ENCODE assay signal across 8 mouse cellular contexts in genomic region chr11:72410521-72411092, GRCm38 (mm10). TPM values are rescaled to one million over a fixed set of nuclear protein-coding genes. Genes with fewer than 3 reads are reported as not detected.
DNase-seq lines count a peak whose midpoint lies in the region; ATAC-seq and TF ChIP-seq lines count a peak whose summit lies in the region.

No protein-coding gene starts in this region.

- peak overlapping the region; percentile 89 for H3K27ac ChIP-seq in heart, embryonic 16.5 days (ENCODE audit: low read length)
- no peak overlapping the region for H3K27ac ChIP-seq in limb, embryonic 11.5 days (replicated peaks; ENCODE audit: low read depth, low read length)

- no peak for TF ChIP-seq CTCF in lung, adult 2 months (IDR thresholded peaks at IDR 0.05; ENCODE audit: insufficient read depth, low read length)

- H3K4me3 ChIP-seq in lung, adult 2 months (replicated peaks; ENCODE audit: extremely low read depth, low read depth, low read length): peak overlapping the region; percentile 83
- peak overlapping the region; percentile 80 for H3K4me3 ChIP-seq in heart, embryonic 16.5 days (ENCODE audit: low read length)
- peak overlapping the region; percentile 70 for H3K4me3 ChIP-seq in limb, embryonic 11.5 days (ENCODE audit: low read depth, low read length)

- no peak for TF ChIP-seq POLR2A in lung, adult 2 months (IDR thresholded peaks at IDR 0.05; ENCODE audit: borderline replicate concordance, extremely low read depth, low read depth, low read length)

- H3K9ac ChIP-seq in heart, embryonic 16.5 days (ENCODE audit: low read length): peak overlapping the region; percentile 90
- no peak overlapping the region for H3K9ac ChIP-seq in limb, embryonic 11.5 days (ENCODE audit: low read length)

- no peaks in the 10 kb centered on the region for H3K27me3 ChIP-seq in heart, embryonic 16.5 days (ENCODE audit: control insufficient read depth, insufficient read depth, low read length)
- peaks cover 4% of the 10 kb centered on the region; the same call in 1 of the 2 replicates for H3K27me3 ChIP-seq in limb, embryonic 11.5 days (ENCODE audit: control insufficient read depth, insufficient read depth, low read length)

- H3K4me2 ChIP-seq in heart, embryonic 16.5 days (ENCODE audit: low read depth, low read length): peak overlapping the region; percentile 91
- H3K4me2 ChIP-seq in limb, embryonic 11.5 days (ENCODE audit: low read depth, severe bottlenecking): peak overlapping the region; percentile 97

- no peak for DNase-seq in lung, adult 2 months
- DNase-seq in lung, adult 18-20 months: no peak
- peak; percentile 37 for DNase-seq in limb, embryonic 11.5 days (ENCODE audit: low spot score)
- peak; percentile 51 for DNase-seq in retina, postnatal 1 day
- DNase-seq in right cerebral cortex, postnatal 36 days (ENCODE audit: low spot score in 2 of 2): no peak
- DNase-seq in gastrocnemius, postnatal 4 days (ENCODE audit: low spot score in 2 of 2): no peak

- no peaks in the 10 kb centered on the region for H3K36me3 ChIP-seq in heart, embryonic 16.5 days (ENCODE audit: control insufficient read depth, insufficient read depth)
- H3K36me3 ChIP-seq in limb, embryonic 11.5 days (ENCODE audit: control insufficient read depth, insufficient read depth, low read length): no peaks in the 10 kb centered on the region

- H3K9me3 ChIP-seq in heart, embryonic 16.5 days (replicated peaks; ENCODE audit: control insufficient read depth, low read length): no peaks in the 10 kb centered on the region
- no peaks in the 10 kb centered on the region for H3K9me3 ChIP-seq in limb, embryonic 11.5 days (ENCODE audit: control insufficient read depth, low read length)

- ATAC-seq in heart, embryonic 16.5 days (replicated peaks; ENCODE audit: extremely low read depth, insufficient read depth, low FRiP score): no peak
- ATAC-seq in limb, embryonic 11.5 days (ENCODE audit: insufficient number of reproducible peaks, low FRiP score, low TSS enrichment, low read depth): no peak
- no peak for ATAC-seq in erythroid progenitor cell, adult 5-6 weeks (replicated peaks; ENCODE audit: low FRiP score, poor library complexity, severe bottlenecking)

- 6% methylated on average over 25 of the region's 25 CpGs for WGBS in lung, adult 2 months
- WGBS in heart, embryonic 16.5 days: 1% methylated on average over 25 of the region's 25 CpGs
- WGBS in limb, embryonic 11.5 days: 2% methylated on average over 25 of the region's 25 CpGs

- peaks cover 2% of the 10 kb centered on the region; the same call in 1 of the 2 replicates for H3K4me1 ChIP-seq in lung, adult 2 months (ENCODE audit: control insufficient read depth, insufficient read depth, low read length)
- H3K4me1 ChIP-seq in heart, embryonic 16.5 days (ENCODE audit: control insufficient read depth, insufficient read depth, low read length): peaks cover 79% of the 10 kb centered on the region
- peaks cover 10% of the 10 kb centered on the region; the same call in 1 of the 2 replicates for H3K4me1 ChIP-seq in limb, embryonic 11.5 days (ENCODE audit: control insufficient read depth, insufficient read depth, low read length)

RNA-seq across cellular contexts. Expression of gene Smtnl2, which starts 0.9 kb away (rescaled TPM):
- polyA plus RNA-seq in lung, adult 2 months (2012; rRNA removed): 32.1 and 34.5 TPM in 2 replicates
- polyA plus RNA-seq in heart, embryonic 16.5 days (2015; fragmentation: Nextera tagmentation; extraction: Ambion mirVana): 115 and 121 TPM in 2 replicates
- 12.2 and 13.2 TPM in 2 replicates for polyA plus RNA-seq in limb, embryonic 11.5 days (2014; fragmentation: Nextera tagmentation; extraction: Ambion mirVana)
- 1.4 TPM in 1 of 2 replicates, not detected in the other for total RNA-seq in erythroid progenitor cell, adult 5-6 weeks (2015; ENCODE audit: low replicate concordance)
- 0.26 and 0.30 TPM in 2 replicates for total RNA-seq in erythroid progenitor cell, adult 5-6 weeks (2017; ENCODE audit: low replicate concordance)
- 100 to 1,000 TPM; 160 to 187 TPM for total RNA-seq in gastrocnemius, postnatal 4 days (2021)

RNA-seq across cellular contexts. Expression of gene Ggt6, which starts 24.7 kb away (rescaled TPM):
- polyA plus RNA-seq in lung, adult 2 months (2012; rRNA removed): 2.9 and 7.0 TPM in 2 replicates
- 0.17 TPM in 1 of 2 replicates, not detected in the other for polyA plus RNA-seq in heart, embryonic 16.5 days (2015; fragmentation: Nextera tagmentation; extraction: Ambion mirVana)
- polyA plus RNA-seq in limb, embryonic 11.5 days (2014; fragmentation: Nextera tagmentation; extraction: Ambion mirVana): not detected in 2 replicates
- not detected in 2 replicates for total RNA-seq in erythroid progenitor cell, adult 5-6 weeks (2015; ENCODE audit: low replicate concordance)
- total RNA-seq in erythroid progenitor cell, adult 5-6 weeks (2017; ENCODE audit: low replicate concordance): not detected in 2 replicates
- total RNA-seq in gastrocnemius, postnatal 4 days (2021): under 1 TPM; 0.23 to 0.32 TPM

RNA-seq across cellular contexts. Expression of gene Mybbp1a, which starts 30.5 kb away (rescaled TPM):
- 26.1 and 32.8 TPM in 2 replicates for polyA plus RNA-seq in lung, adult 2 months (2012; rRNA removed)
- 70.2 and 81.8 TPM in 2 replicates for polyA plus RNA-seq in heart, embryonic 16.5 days (2015; fragmentation: Nextera tagmentation; extraction: Ambion mirVana)
- 175 and 192 TPM in 2 replicates for polyA plus RNA-seq in limb, embryonic 11.5 days (2014; fragmentation: Nextera tagmentation; extraction: Ambion mirVana)
- total RNA-seq in erythroid progenitor cell, adult 5-6 weeks (2015; ENCODE audit: low replicate concordance): 37.5 and 82.2 TPM in 2 replicates
- 4.8 and 7.6 TPM in 2 replicates for total RNA-seq in erythroid progenitor cell, adult 5-6 weeks (2017; ENCODE audit: low replicate concordance)
- 10 to 100 TPM; 71.8 to 90.1 TPM for total RNA-seq in gastrocnemius, postnatal 4 days (2021)

RNA-seq across cellular contexts. Expression of gene Tekt1, which starts 48.4 kb away (rescaled TPM):
- 4.8 and 8.3 TPM in 2 replicates for polyA plus RNA-seq in lung, adult 2 months (2012; rRNA removed)
- 1.7 and 2.5 TPM in 2 replicates for polyA plus RNA-seq in heart, embryonic 16.5 days (2015; fragmentation: Nextera tagmentation; extraction: Ambion mirVana)
- polyA plus RNA-seq in limb, embryonic 11.5 days (2014; fragmentation: Nextera tagmentation; extraction: Ambion mirVana): 4.8 and 6.3 TPM in 2 replicates
- not detected in 2 replicates for total RNA-seq in erythroid progenitor cell, adult 5-6 weeks (2015; ENCODE audit: low replicate concordance)
- total RNA-seq in erythroid progenitor cell, adult 5-6 weeks (2017; ENCODE audit: low replicate concordance): not detected in 2 replicates
- 1 to 10 TPM; 1.5 to 2.2 TPM for total RNA-seq in gastrocnemius, postnatal 4 days (2021)

Comparison
In these comparisons a context has a peak if more than half of its experiments do, and no peak if none do; other contexts are left out.
1. DNase-seq: peak in limb, embryonic 11.5 days (single experiment) and retina, postnatal 1 day (single experiment); none in lung, adult 2 months (single experiment), lung, adult 18-20 months (0 of 2), right cerebral cortex, postnatal 36 days (0 of 2) and gastrocnemius, postnatal 4 days (0 of 2).
2. Peak in every context shown above with its lines, with median percentiles within 50 percentile points of each other: H3K4me3 ChIP-seq.